In genomic region chr11:85574496-85574895, GRCm38 (mm10) we compare ENCODE assay signal across 9 mouse cellular contexts.
DNase-seq lines count a peak whose midpoint lies in the region; ATAC-seq lines count a peak whose summit lies in the region.
"Had no signal": no experiment of that assay in that cellular context is flagged by ENCODE, and none has a peak within 500 bp of the region (broad histone marks: within the 10 kb centered on the region; RNA-seq: fewer than 3 reads in every experiment).

No protein-coding gene starts in this region.

- H3K27me3 ChIP-seq in heart, embryonic 13.5 days (replicated peaks), result no peaks in the 10 kb centered on the region
- H3K27me3 ChIP-seq in kidney, embryonic 15.5 days, result no peaks in the 10 kb centered on the region
- H3K27me3 ChIP-seq: midbrain, embryonic 12.5 days had no signal

- peaks cover 72% of the 10 kb centered on the region for H3K4me1 ChIP-seq in heart, embryonic 13.5 days
- H3K4me1 ChIP-seq in kidney, embryonic 15.5 days, result peaks cover 36% of the 10 kb centered on the region

- no peaks in the 10 kb centered on the region for H3K36me3 ChIP-seq in heart, embryonic 13.5 days
- no peaks in the 10 kb centered on the region for H3K36me3 ChIP-seq in kidney, embryonic 15.5 days
- H3K36me3 ChIP-seq: midbrain, embryonic 12.5 days had no signal

- DNase-seq in thymus, postnatal 0 days (ENCODE audit: low spot score), result peak; percentile 20
- no peak for DNase-seq in thymus, adult 18-20 months
- peak; percentile 56 for DNase-seq in retina, postnatal 1 day
- DNase-seq in frontal cortex, postnatal 36 days (ENCODE audit: low spot score in 2 of 2), result no peak
- no peak for DNase-seq in gastrocnemius, postnatal 14 days
- no peak for DNase-seq in MN1 (ENCODE audit: low spot score)

- intact Hi-C loops in gastrocnemius, postnatal 14 days (cut with DNase I; ENCODE audit: low total_unique reads), result no loop called here

- no peak overlapping the region for H3K4me2 ChIP-seq in heart, embryonic 13.5 days
- no peak overlapping the region for H3K4me2 ChIP-seq in kidney, embryonic 15.5 days
- H3K4me2 ChIP-seq: midbrain, embryonic 12.5 days had no signal

- no peak overlapping the region for H3K9ac ChIP-seq in heart, embryonic 13.5 days
- no peak overlapping the region for H3K9ac ChIP-seq in kidney, embryonic 15.5 days
- H3K9ac ChIP-seq: midbrain, embryonic 12.5 days had no signal

- no peaks in the 10 kb centered on the region for H3K9me3 ChIP-seq in heart, embryonic 13.5 days
- H3K9me3 ChIP-seq in kidney, embryonic 15.5 days (replicated peaks), result no peaks in the 10 kb centered on the region
- H3K9me3 ChIP-seq: midbrain, embryonic 12.5 days had no signal

- ATAC-seq in heart, embryonic 13.5 days (ENCODE audit: extremely low read depth, insufficient number of reproducible peaks, low FRiP score, low TSS enrichment), result no peak
- ATAC-seq in kidney, embryonic 15.5 days (replicated peaks; ENCODE audit: low FRiP score), result no peak

- WGBS in heart, embryonic 13.5 days, result under 1% methylated on average over 4 of the region's 4 CpGs
- 12% methylated on average over 4 of the region's 4 CpGs for WGBS in kidney, embryonic 15.5 days

- peak overlapping the region; percentile 65; the same call in 1 of the 2 replicates for H3K27ac ChIP-seq in heart, embryonic 13.5 days (replicated peaks)
- H3K27ac ChIP-seq in kidney, embryonic 15.5 days, result peak overlapping the region; percentile 25; the same call in 1 of the 2 replicates
- H3K27ac ChIP-seq: midbrain, embryonic 12.5 days had no signal

- H3K4me3 ChIP-seq in heart, embryonic 13.5 days, result no peak overlapping the region
- H3K4me3 ChIP-seq in kidney, embryonic 15.5 days (replicated peaks), result no peak overlapping the region
- H3K4me3 ChIP-seq: midbrain, embryonic 12.5 days had no signal

Comparison
In these comparisons a context has a peak if more than half of its experiments do, and no peak if none do; other contexts are left out.
1. DNase-seq: peak in thymus, postnatal 0 days (single experiment) and retina, postnatal 1 day (single experiment); none in thymus, adult 18-20 months (0 of 2), frontal cortex, postnatal 36 days (0 of 2), gastrocnemius, postnatal 14 days (single experiment) and MN1 (single experiment).